Mouse (Mus musculus): ENCODE data around the gene Mylpf. TPM values are rescaled to one million over a fixed set of nuclear protein-coding genes. Genes with fewer than 3 reads are reported as not detected.

Mylpf gene
- polyA plus RNA-seq, 1 experiment from 2014 or later: 12.6 TPM

GRCm38 (mm10) chr7:127210266-127210665 is 1.6 kb downstream of the Mylpf start:
- Histone ChIP-seq H3K27ac (replicated peaks) (no peak overlapping the region), H3K27me3 (ENCODE audit: low read depth, poor library complexity, severe bottlenecking) (peaks cover 42% of the 10 kb centered on the region), H3K4me3 (no peak overlapping the region), H3K4me1 (peaks cover 54% of the 10 kb centered on the region), H3K9me3 (replicated peaks) (no peaks in the 10 kb centered on the region), H3K36me3 (peaks cover 2% of the 10 kb centered on the region)
- no peak for DNase-seq (ENCODE audit: low spot score)
- WGBS: 89% methylated on average over 4 of the region's 4 CpGs

- no peaks in the 10 kb centered on the region; the same call in 1 of the 2 replicates for H3K36me3 ChIP-seq
- H3K4me1 ChIP-seq: peaks cover 53% of the 10 kb centered on the region
- H3K27ac ChIP-seq (replicated peaks): no peak overlapping the region
- DNase-seq (ENCODE audit: low spot score): no peak
- peaks cover 42% of the 10 kb centered on the region for H3K27me3 ChIP-seq (ENCODE audit: low read depth, poor library complexity, severe bottlenecking)
- WGBS: 81% methylated on average over 5 of the region's 5 CpGs
- no peaks in the 10 kb centered on the region for H3K9me3 ChIP-seq (replicated peaks)
- no peak overlapping the region for H3K4me3 ChIP-seq
Observed at GRCm38 (mm10) chr7:127211014-127211745, 2.5 kb downstream of the Mylpf start.

- no peak overlapping the region for H3K27ac ChIP-seq (replicated peaks)
- no peaks in the 10 kb centered on the region for H3K9me3 ChIP-seq (replicated peaks)
- DNase-seq (ENCODE audit: low spot score): no peak
- WGBS: 89% methylated on average over 12 of the region's 12 CpGs
- peaks cover 36% of the 10 kb centered on the region for H3K27me3 ChIP-seq (ENCODE audit: low read depth, poor library complexity, severe bottlenecking)
- peaks cover 38% of the 10 kb centered on the region for H3K4me1 ChIP-seq
- H3K36me3 ChIP-seq: no peaks in the 10 kb centered on the region; the same call in 1 of the 2 replicates
- H3K4me3 ChIP-seq: no peak overlapping the region
Observed at GRCm38 (mm10) chr7:127212432-127213250, 4.0 kb downstream of the Mylpf start.

GRCm38 (mm10) chr7:127213485-127213884 is 4.8 kb downstream of the Mylpf start:
- Histone ChIP-seq H3K9me3 (replicated peaks) (no peaks in the 10 kb centered on the region), H3K36me3 (no peaks in the 10 kb centered on the region; the same call in 1 of the 2 replicates), H3K27me3 (ENCODE audit: low read depth, poor library complexity, severe bottlenecking) (peaks cover 36% of the 10 kb centered on the region), H3K4me1 (peaks cover 33% of the 10 kb centered on the region), H3K27ac (replicated peaks) (no peak overlapping the region), H3K4me3 (no peak overlapping the region)
- no peak for DNase-seq (ENCODE audit: low spot score)
- WGBS: 43% methylated on average over 7 of the region's 7 CpGs

- H3K27ac ChIP-seq (replicated peaks): no peak overlapping the region
- H3K4me1 ChIP-seq: peaks cover 31% of the 10 kb centered on the region
- no peaks in the 10 kb centered on the region for H3K9me3 ChIP-seq (replicated peaks)
- H3K27me3 ChIP-seq (ENCODE audit: low read depth, poor library complexity, severe bottlenecking): peaks cover 36% of the 10 kb centered on the region
- DNase-seq (ENCODE audit: low spot score): no peak
- H3K4me3 ChIP-seq: no peak overlapping the region
- no peaks in the 10 kb centered on the region; the same call in 1 of the 2 replicates for H3K36me3 ChIP-seq
- 45% methylated on average over 12 of the region's 12 CpGs for WGBS
Observed at GRCm38 (mm10) chr7:127213930-127214329, 5.2 kb downstream of the Mylpf start.

GRCm38 (mm10) chr7:127214521-127214920 is 5.8 kb downstream of the Mylpf start:
- DNase-seq (ENCODE audit: low spot score): no peak

GRCm38 (mm10) chr7:127214981-127215871 is 6.5 kb downstream of the Mylpf start:
- DNase-seq (ENCODE audit: low spot score): peak; percentile 69
- peaks cover 20% of the 10 kb centered on the region for H3K4me1 ChIP-seq
- peaks cover 3% of the 10 kb centered on the region; the same call in 1 of the 2 replicates for H3K36me3 ChIP-seq
- H3K27me3 ChIP-seq (ENCODE audit: low read depth, poor library complexity, severe bottlenecking): peaks cover 36% of the 10 kb centered on the region
- H3K4me3 ChIP-seq: peak overlapping the region; percentile 39
- no peak overlapping the region for H3K27ac ChIP-seq (replicated peaks)
- H3K9me3 ChIP-seq (replicated peaks): no peaks in the 10 kb centered on the region
- 23% methylated on average over 33 of the region's 33 CpGs for WGBS

More at GRCm38 (mm10) chr7:127214521-127214920, 5.8 kb downstream of the Mylpf start:
- Histone ChIP-seq H3K27ac (replicated peaks) (no peak overlapping the region), H3K27me3 (ENCODE audit: low read depth, poor library complexity, severe bottlenecking) (peaks cover 36% of the 10 kb centered on the region), H3K4me3 (peak overlapping the region; percentile 39; the same call in 1 of the 2 replicates), H3K36me3 (no peaks in the 10 kb centered on the region; the same call in 1 of the 2 replicates), H3K4me1 (peaks cover 25% of the 10 kb centered on the region), H3K9me3 (replicated peaks) (no peaks in the 10 kb centered on the region)
- WGBS: 27% methylated on average over 21 of the region's 21 CpGs

GRCm38 (mm10) chr7:127216307-127216706 is 7.6 kb downstream of the Mylpf start:
- Histone ChIP-seq H3K4me1 (peaks cover 19% of the 10 kb centered on the region), H3K4me3 (no peak overlapping the region), H3K27ac (replicated peaks) (no peak overlapping the region), H3K27me3 (ENCODE audit: low read depth, poor library complexity, severe bottlenecking) (peaks cover 33% of the 10 kb centered on the region), H3K9me3 (replicated peaks) (no peaks in the 10 kb centered on the region), H3K36me3 (peaks cover 3% of the 10 kb centered on the region; the same call in 1 of the 2 replicates)
- WGBS: 91% methylated on average over 5 of the region's 5 CpGs
- DNase-seq (ENCODE audit: low spot score): no peak

- Histone ChIP-seq H3K4me3 (no peak overlapping the region), H3K9me3 (replicated peaks) (no peaks in the 10 kb centered on the region), H3K36me3 (peaks cover 10% of the 10 kb centered on the region), H3K27ac (replicated peaks) (no peak overlapping the region), H3K4me1 (peaks cover 18% of the 10 kb centered on the region), H3K27me3 (ENCODE audit: low read depth, poor library complexity, severe bottlenecking) (peaks cover 28% of the 10 kb centered on the region)
- no peak for DNase-seq (ENCODE audit: low spot score)
- 94% methylated on average over 6 of the region's 6 CpGs for WGBS
Observed at GRCm38 (mm10) chr7:127217475-127217874, 8.8 kb downstream of the Mylpf start.

- DNase-seq (ENCODE audit: low spot score): no peak
- Histone ChIP-seq H3K9me3 (replicated peaks) (no peaks in the 10 kb centered on the region), H3K4me1 (peaks cover 18% of the 10 kb centered on the region), H3K27ac (replicated peaks) (no peak overlapping the region), H3K4me3 (no peak overlapping the region), H3K27me3 (ENCODE audit: low read depth, poor library complexity, severe bottlenecking) (peaks cover 22% of the 10 kb centered on the region), H3K36me3 (peaks cover 15% of the 10 kb centered on the region)
- 82% methylated on average over 10 of the region's 10 CpGs for WGBS
Observed at GRCm38 (mm10) chr7:127217901-127218642, 9.4 kb downstream of the Mylpf start.

GRCm38 (mm10) chr7:127218670-127219069 is 10.0 kb downstream of the Mylpf start:
- Histone ChIP-seq H3K4me3 (no peak overlapping the region), H3K27me3 (ENCODE audit: low read depth, poor library complexity, severe bottlenecking) (peaks cover 16% of the 10 kb centered on the region), H3K36me3 (peaks cover 21% of the 10 kb centered on the region), H3K4me1 (peaks cover 18% of the 10 kb centered on the region), H3K27ac (replicated peaks) (no peak overlapping the region), H3K9me3 (replicated peaks) (no peaks in the 10 kb centered on the region)
- WGBS: 95% methylated on average over 4 of the region's 4 CpGs
- DNase-seq (ENCODE audit: low spot score): no peak
